Mouse (Mus musculus) natural killer cell, adult 2 months (primary cell): ENCODE results near the gene Tmem98.

Source experiments
- DNase-seq, 2 experiments: peaks; one replicate each; pipeline ENCODE4 v3.0.0; 2022; ENCODE audit warnings: low spot score in 2 of 2

Tmem98 gene

GRCm38 (mm10) chr11:80791677-80792432 is 18.1 kb upstream of the Tmem98 start:
- no peak for DNase-seq

GRCm38 (mm10) chr11:80793386-80793785 is 16.6 kb upstream of the Tmem98 start:
- DNase-seq: no peak

- no peak for DNase-seq
Measured at GRCm38 (mm10) chr11:80794290-80794689, 15.7 kb upstream of the Tmem98 start.

- DNase-seq: no peak
Measured at GRCm38 (mm10) chr11:80795431-80795830, 14.5 kb upstream of the Tmem98 start.

- no peak for DNase-seq
Measured at GRCm38 (mm10) chr11:80799979-80800378, 10.0 kb upstream of the Tmem98 start.

GRCm38 (mm10) chr11:80802706-80803105 is 7.3 kb upstream of the Tmem98 start:
- DNase-seq: no peak

- no peak for DNase-seq
Measured at GRCm38 (mm10) chr11:80808551-80809070, 1.4 kb upstream of the Tmem98 start.

- no peak for DNase-seq
Measured at GRCm38 (mm10) chr11:80809666-80809992, 346 bp upstream of the Tmem98 start.

GRCm38 (mm10) chr11:80811156-80811555 is 1.2 kb downstream of the Tmem98 start:
- DNase-seq: no peak

GRCm38 (mm10) chr11:80815354-80815753 is 5.4 kb downstream of the Tmem98 start:
- no peak for DNase-seq

GRCm38 (mm10) chr11:80818060-80818697 is 8.2 kb downstream of the Tmem98 start:
- peak; percentile 7 to 32 for DNase-seq

GRCm38 (mm10) chr11:80820085-80820484 is 10.1 kb downstream of the Tmem98 start:
- DNase-seq: no peak

GRCm38 (mm10) chr11:80821296-80821695 is 11.3 kb downstream of the Tmem98 start:
- no peak for DNase-seq

- DNase-seq: no peak
Measured at GRCm38 (mm10) chr11:80821794-80822193, 11.8 kb downstream of the Tmem98 start.

- no peak for DNase-seq
Measured at GRCm38 (mm10) chr11:80835395-80835794, 25.4 kb downstream of the Tmem98 start.

GRCm38 (mm10) chr11:80835841-80836240 is 25.9 kb downstream of the Tmem98 start:
- DNase-seq: no peak

GRCm38 (mm10) chr11:80838724-80839123 is 28.7 kb downstream of the Tmem98 start:
- DNase-seq: no peak

GRCm38 (mm10) chr11:80843435-80843834 is 33.5 kb downstream of the Tmem98 start:
- no peak for DNase-seq

- no peak for DNase-seq
Measured at GRCm38 (mm10) chr11:80845486-80845885, 35.5 kb downstream of the Tmem98 start.

GRCm38 (mm10) chr11:80846115-80846514 is 36.1 kb downstream of the Tmem98 start:
- DNase-seq: no peak

GRCm38 (mm10) chr11:80848131-80848530 is 38.2 kb downstream of the Tmem98 start:
- DNase-seq: no peak

- peak in 1 of 2 experiments; percentile 2 for DNase-seq
Measured at GRCm38 (mm10) chr11:80851859-80852258, 41.9 kb downstream of the Tmem98 start.

GRCm38 (mm10) chr11:80853014-80853413 is 43.0 kb downstream of the Tmem98 start:
- DNase-seq: no peak
